Mouse (Mus musculus) layer of hippocampus, adult 18-20 months (tissue): Measurements from ENCODE around the gene Dexi. TPM values are rescaled to one million over a fixed set of nuclear protein-coding genes. Genes with fewer than 3 reads are reported as not detected.
A peak's percentile ranks its signal among the peaks of the same experiment; 100 is the strongest.

Source experiments
- DNase-seq, 2 experiments: peaks; one replicate each; pipeline ENCODE4 v3.0.0; 2022; ENCODE audit warnings: low spot score in 2 of 2
- total RNA-seq, 2 experiments: library from RNA; stranded (reverse); gene quantifications; 2 replicates each; pipeline ENCODE4 v1.2.3; 2021

Gene Dexi
- total RNA-seq, 2 experiments from 2014 or later, result 62.8 to 67.7 TPM

- no peak for DNase-seq
These were observed 1.3 kb downstream of the Dexi start for GRCm38 (mm10) chr16:10541598-10541930.

GRCm38 (mm10) chr16:10540763-10541597 is 1.9 kb downstream of the Dexi start:
- no peak for DNase-seq

GRCm38 (mm10) chr16:10536961-10537360 is 5.9 kb downstream of the Dexi start:
- DNase-seq, result no peak

GRCm38 (mm10) chr16:10536323-10536722 is 6.5 kb downstream of the Dexi start:
- no peak for DNase-seq

GRCm38 (mm10) chr16:10534567-10534966 is 8.3 kb downstream of the Dexi start:
- no peak for DNase-seq

GRCm38 (mm10) chr16:10533781-10534180 is 9.1 kb downstream of the Dexi start:
- DNase-seq, result no peak

- no peak for DNase-seq
These were observed 12.7 kb downstream of the Dexi start for GRCm38 (mm10) chr16:10530179-10530578.

GRCm38 (mm10) chr16:10528382-10528781 is 14.5 kb downstream of the Dexi start:
- DNase-seq, result no peak

GRCm38 (mm10) chr16:10527046-10527644 is 15.7 kb downstream of the Dexi start:
- DNase-seq, result no peak

GRCm38 (mm10) chr16:10525610-10525980 is 17.3 kb downstream of the Dexi start:
- DNase-seq, result no peak

GRCm38 (mm10) chr16:10524866-10525609 is 17.8 kb downstream of the Dexi start:
- no peak for DNase-seq

GRCm38 (mm10) chr16:10523650-10524049 is 19.2 kb downstream of the Dexi start:
- no peak for DNase-seq

GRCm38 (mm10) chr16:10522811-10523210 is 20.0 kb downstream of the Dexi start:
- DNase-seq, result peak; percentile 32 to 87

- peak; percentile 52 to 87 for DNase-seq
These were observed 21.8 kb downstream of the Dexi start for GRCm38 (mm10) chr16:10520908-10521614.

- no peak for DNase-seq
These were observed 24.8 kb downstream of the Dexi start for GRCm38 (mm10) chr16:10518030-10518429.

GRCm38 (mm10) chr16:10515953-10516572 is 26.8 kb downstream of the Dexi start:
- no peak for DNase-seq

- DNase-seq, result no peak
These were observed 31.7 kb downstream of the Dexi start for GRCm38 (mm10) chr16:10511134-10511520.

GRCm38 (mm10) chr16:10510477-10511133 is 32.2 kb downstream of the Dexi start:
- DNase-seq, result no peak

GRCm38 (mm10) chr16:10508691-10509090 is 34.2 kb downstream of the Dexi start:
- DNase-seq, result no peak

- DNase-seq, result no peak
These were observed 35.4 kb downstream of the Dexi start for GRCm38 (mm10) chr16:10507445-10507844.

GRCm38 (mm10) chr16:10503058-10503457 is 39.8 kb downstream of the Dexi start:
- no peak for DNase-seq
